Mouse (Mus musculus): ENCODE data around the gene Meiob.

The Meiob gene

GRCm38 (mm10) chr17:24873695-24874404 lies 69.8 kb downstream of the Meiob start:
- DNase-seq (ENCODE audit: low spot score in 2 of 2): no peak

- no peak for DNase-seq (ENCODE audit: low spot score in 2 of 2)
Measured at GRCm38 (mm10) chr17:24874405-24874745, 70.3 kb downstream of the Meiob start.

GRCm38 (mm10) chr17:24874989-24875388 lies 70.9 kb downstream of the Meiob start:
- no peak for DNase-seq (ENCODE audit: low spot score in 2 of 2)

- DNase-seq (ENCODE audit: low spot score in 2 of 2): no peak
Measured at GRCm38 (mm10) chr17:24877336-24878116, 73.4 kb downstream of the Meiob start.

- no peak for DNase-seq (ENCODE audit: low spot score in 2 of 2)
Measured at GRCm38 (mm10) chr17:24878117-24878397, 74.0 kb downstream of the Meiob start.

GRCm38 (mm10) chr17:24878531-24878930 lies 74.4 kb downstream of the Meiob start:
- no peak for DNase-seq (ENCODE audit: low spot score in 2 of 2)

GRCm38 (mm10) chr17:24881738-24882440 lies 77.8 kb downstream of the Meiob start:
- DNase-seq (ENCODE audit: low spot score in 2 of 2): peak in 1 of 2 experiments; percentile 48

- no peak for DNase-seq (ENCODE audit: low spot score in 2 of 2)
Measured at GRCm38 (mm10) chr17:24884391-24884790, 80.3 kb downstream of the Meiob start.

- no peak for DNase-seq (ENCODE audit: low spot score in 2 of 2)
Measured at GRCm38 (mm10) chr17:24885356-24886133, 81.5 kb downstream of the Meiob start.

- peak; percentile 98 to 100 for DNase-seq (ENCODE audit: low spot score in 2 of 2)
Measured at GRCm38 (mm10) chr17:24886134-24886931, 82.2 kb downstream of the Meiob start, which contains the start of the genes Nubp2 and Spsb3. Gene Nubp2 (minus strand): TSS chr17:24886349. Gene Spsb3 (plus strand): TSS chr17:24886643.

GRCm38 (mm10) chr17:24886932-24887271 lies 82.8 kb downstream of the Meiob start:
- no peak for DNase-seq (ENCODE audit: low spot score in 2 of 2)

- no peak for DNase-seq (ENCODE audit: low spot score in 2 of 2)
Measured at GRCm38 (mm10) chr17:24887291-24888080, 83.4 kb downstream of the Meiob start.

- DNase-seq (ENCODE audit: low spot score in 2 of 2): no peak
Measured at GRCm38 (mm10) chr17:24888862-24889261, 84.8 kb downstream of the Meiob start.

Measured in spleen, postnatal 36 days (tissue).